Mouse (Mus musculus) left cerebral cortex, postnatal 14 days (tissue): ENCODE measurements at regions not wholly inside any gene's neighbourhood (a gene's known extent, or its start where the extent isn't known, plus 50 kb on each side); places are given as distances from the start of the nearest gene placed in this dataset.

Source experiments
- DNase-seq, 2 experiments: peaks; one replicate each; pipeline ENCODE4 v3.0.0; 2021 to 2022; ENCODE audit warnings: low spot score in 2 of 2, mixed read lengths in 1 of 2
- intact Hi-C: fragments of 180-260 bp; cut with DNase I; formaldehyde crosslinking; loops from one replicate; pipeline ENCODE4 v1.15.1; 2025

- intact Hi-C loops, result no loop called here
- DNase-seq, result no peak
Observed at GRCm38 (mm10) chr11:31777531-31777930, 94.5 kb upstream of the Cpeb4 start.

- intact Hi-C loops, result no loop called here
- DNase-seq, result no peak
Observed at GRCm38 (mm10) chr11:31778766-31779165, 93.2 kb upstream of the Cpeb4 start.

- DNase-seq, result no peak
- intact Hi-C loops, result no loop called here
Observed at GRCm38 (mm10) chr11:31779267-31779666, 92.7 kb upstream of the Cpeb4 start.

- intact Hi-C loops, result no loop called here
- no peak for DNase-seq
Observed at GRCm38 (mm10) chr11:31780969-31781368, 91.0 kb upstream of the Cpeb4 start.

- no peak for DNase-seq
- intact Hi-C loops, result no loop called here
Observed at GRCm38 (mm10) chr11:31781605-31782004, 90.4 kb upstream of the Cpeb4 start.

GRCm38 (mm10) chr11:31783506-31784063, 88.4 kb upstream of the Cpeb4 start:
- intact Hi-C loops, result no loop called here
- DNase-seq, result no peak

- DNase-seq, result peak in 1 of 2 experiments; percentile 34
- intact Hi-C loops, result no loop called here
Observed at GRCm38 (mm10) chr11:31784332-31784901, 87.6 kb upstream of the Cpeb4 start.

GRCm38 (mm10) chr11:31785160-31785559, 86.9 kb upstream of the Cpeb4 start:
- DNase-seq, result no peak
- intact Hi-C loops, result no loop called here

GRCm38 (mm10) chr11:31787376-31787775, 84.6 kb upstream of the Cpeb4 start:
- intact Hi-C loops, result no loop called here

GRCm38 (mm10) chr11:31787917-31788703, 83.9 kb upstream of the Cpeb4 start:
- intact Hi-C loops, result no loop called here
- DNase-seq, result no peak

More at GRCm38 (mm10) chr11:31787376-31787775, 84.6 kb upstream of the Cpeb4 start:
- no peak for DNase-seq

GRCm38 (mm10) chr11:31789967-31790366, 82.0 kb upstream of the Cpeb4 start:
- DNase-seq, result no peak
- intact Hi-C loops, result no loop called here

GRCm38 (mm10) chr11:31791264-31791663, 80.7 kb upstream of the Cpeb4 start:
- no peak for DNase-seq
- intact Hi-C loops, result no loop called here

GRCm38 (mm10) chr11:31795084-31795483, 76.9 kb upstream of the Cpeb4 start:
- no peak for DNase-seq
- intact Hi-C loops, result no loop called here

GRCm38 (mm10) chr11:31796245-31796644, 75.8 kb upstream of the Cpeb4 start:
- no peak for DNase-seq
- intact Hi-C loops, result no loop called here

GRCm38 (mm10) chr11:31801575-31801974, 70.4 kb upstream of the Cpeb4 start:
- intact Hi-C loops, result no loop called here
- DNase-seq, result no peak

GRCm38 (mm10) chr11:31803319-31803891, 68.6 kb upstream of the Cpeb4 start:
- peak in 1 of 2 experiments; percentile 33 for DNase-seq
- intact Hi-C loops, result no loop called here

- intact Hi-C loops, result no loop called here
- DNase-seq, result no peak
Observed at GRCm38 (mm10) chr11:31804518-31804917, 67.5 kb upstream of the Cpeb4 start.

GRCm38 (mm10) chr11:31807461-31808215, 64.4 kb upstream of the Cpeb4 start:
- peak; percentile 53 to 62 for DNase-seq
- intact Hi-C loops, result no loop called here

GRCm38 (mm10) chr11:31808216-31808838, 63.7 kb upstream of the Cpeb4 start:
- DNase-seq, result no peak
- intact Hi-C loops, result no loop called here
